Mouse (Mus musculus) MEL (cell line): ENCODE results near the gene Vat1. TPM values are rescaled to one million over a fixed set of nuclear protein-coding genes. Genes with fewer than 3 reads are reported as not detected.

Experiments
- DNase-seq: peaks from one replicate; pipeline ENCODE4 v3.0.0; 2011; ENCODE audit warnings: low read depth, low spot score
- H3K27ac ChIP-seq: 2 replicates; pipeline ENCODE4 v1.5.1; 2012; ENCODE audit warnings: low read depth, mild to moderate bottlenecking, control low read depth, low read length, moderate library complexity; ENCODE audit not compliant: control insufficient read depth
- H3K27me3 ChIP-seq, 2 experiments: fragments of 150-350 bp in 1 of 2; sonication (generic) in 1 of 2; 2 replicates each; pipeline ENCODE4 v1.6.1; 2012; ENCODE audit warnings: low read length in 2 of 2, mild to moderate bottlenecking in 2 of 2, improper control_type of control experiment in 1 of 2, moderate library complexity in 1 of 2; ENCODE audit not compliant: insufficient read depth in 2 of 2, control insufficient read depth in 1 of 2
- H3K36me3 ChIP-seq, 2 experiments: 2 replicates each; pipeline ENCODE4 v1.6.1; 2012 to 2014; ENCODE audit warnings: low read length in 2 of 2, improper control_type of control experiment in 1 of 2, inconsistent platforms in 1 of 2, mild to moderate bottlenecking in 1 of 2; ENCODE audit not compliant: insufficient read depth in 2 of 2, control insufficient read depth in 1 of 2
- H3K4me1 ChIP-seq, 2 experiments: fragments of 150-350 bp in 1 of 2; sonication (generic) in 1 of 2; 2 replicates each; pipeline ENCODE4 v1.6.1; 2012; ENCODE audit warnings: low read length in 2 of 2, improper control_type of control experiment in 1 of 2, mild to moderate bottlenecking in 1 of 2; ENCODE audit not compliant: insufficient read depth in 2 of 2, control insufficient read depth in 1 of 2
- H3K4me3 ChIP-seq, 2 experiments: fragments of 150-350 bp in 1 of 2; sonication (generic) in 1 of 2; 2 replicates each; pipeline ENCODE4 v1.5.1; 2012; ENCODE audit warnings: low read depth in 2 of 2, low read length in 2 of 2, mild to moderate bottlenecking in 2 of 2, moderate library complexity in 2 of 2, control low read depth in 1 of 2, improper control_type of control experiment in 1 of 2; ENCODE audit not compliant: control insufficient read depth in 1 of 2, insufficient read depth in 1 of 2
- H3K79me2 ChIP-seq: 2 replicates; pipeline ENCODE4 v1.6.1; 2012; ENCODE audit warnings: mild to moderate bottlenecking, low read length, moderate library complexity; ENCODE audit not compliant: control insufficient read depth, poor library complexity, insufficient read depth
- H3K9ac ChIP-seq: 2 replicates; pipeline ENCODE4 v1.6.1; 2012; ENCODE audit warnings: low read depth, mild to moderate bottlenecking, control low read depth, low read length, moderate library complexity; ENCODE audit not compliant: control insufficient read depth, poor library complexity, severe bottlenecking
- H3K9me3 ChIP-seq: fragments of 150-350 bp; sonication (generic); replicated peaks from 2 replicates; pipeline ENCODE4 v1.6.1; 2012; ENCODE audit warnings: mild to moderate bottlenecking, low read length, improper control_type of control experiment, moderate library complexity; ENCODE audit not compliant: insufficient read depth
- BHLHE40 ChIP-seq: IDR thresholded peaks from 2 replicates; pipeline ENCODE4 v1.6.1; 2012; ENCODE audit warnings: low read depth, mild to moderate bottlenecking, inconsistent platforms, low read length, improper control_type of control experiment, borderline replicate concordance
- CHD2 ChIP-seq: IDR thresholded peaks from 2 replicates; pipeline ENCODE4 v1.6.1; 2011; ENCODE audit warnings: low read length, improper control_type of control experiment
- EP300 ChIP-seq, 2 experiments: IDR thresholded peaks; 2 replicates each; pipeline ENCODE4 v1.6.1; 2011; ENCODE audit warnings: improper control_type of control experiment in 2 of 2, low read length in 2 of 2, low read depth in 1 of 2, mild to moderate bottlenecking in 1 of 2
- GATA1 ChIP-seq: IDR thresholded peaks from 2 replicates; pipeline ENCODE4 v1.6.1; 2011; ENCODE audit warnings: low read depth, low read length, improper control_type of control experiment
- HCFC1 ChIP-seq: IDR thresholded peaks from 2 replicates; pipeline ENCODE4 v1.6.1; 2012; ENCODE audit warnings: low read depth, mild to moderate bottlenecking, inconsistent platforms, low read length, improper control_type of control experiment, moderate library complexity
- KAT2A ChIP-seq: conservative IDR thresholded peaks from 2 replicates; pipeline ENCODE4 v1.6.1; 2012; ENCODE audit warnings: low read depth, low read length, improper control_type of control experiment, inconsistent platforms
- MAX ChIP-seq: IDR thresholded peaks from 2 replicates; pipeline ENCODE4 v1.6.1; 2011; ENCODE audit warnings: low read length, improper control_type of control experiment
- MAZ ChIP-seq: IDR thresholded peaks from 2 replicates; pipeline ENCODE4 v1.6.1; 2012; ENCODE audit warnings: low read depth, mild to moderate bottlenecking, inconsistent platforms, low read length, improper control_type of control experiment
- NELFE ChIP-seq: IDR thresholded peaks from 2 replicates; pipeline ENCODE4 v1.6.1; 2011; ENCODE audit warnings: low read depth, low read length, improper control_type of control experiment
- NRF1 ChIP-seq: IDR thresholded peaks from 2 replicates; pipeline ENCODE4 v1.6.1; 2014; ENCODE audit warnings: low read depth, mild to moderate bottlenecking, inconsistent platforms, low read length, improper control_type of control experiment, moderate library complexity; ENCODE audit not compliant: poor library complexity, insufficient read depth, severe bottlenecking
- POLR2A ChIP-seq, 2 experiments: IDR thresholded peaks; 2 replicates each; pipeline ENCODE4 v1.6.1; 2011 to 2012; ENCODE audit warnings: low read length in 2 of 2, mild to moderate bottlenecking in 2 of 2, control low read depth in 1 of 2, improper control_type of control experiment in 1 of 2, low read depth in 1 of 2, moderate library complexity in 1 of 2; ENCODE audit not compliant: control insufficient read depth in 1 of 2, insufficient read depth in 1 of 2, poor library complexity in 1 of 2
- POLR2AphosphoS2 ChIP-seq: IDR thresholded peaks from 2 replicates; pipeline ENCODE4 v1.6.1; 2011; ENCODE audit warnings: low read length, improper control_type of control experiment
- POLR2AphosphoS5 ChIP-seq: IDR thresholded peaks from 2 replicates; pipeline ENCODE4 v1.6.1; 2012; ENCODE audit warnings: low read depth, borderline replicate concordance, mild to moderate bottlenecking, inconsistent platforms, low read length, moderate library complexity, mixed read lengths
- RCOR1 ChIP-seq: IDR thresholded peaks from 2 replicates; pipeline ENCODE4 v1.6.1; 2012; ENCODE audit warnings: low read depth, mild to moderate bottlenecking, inconsistent platforms, low read length, improper control_type of control experiment
- SMC3 ChIP-seq: IDR thresholded peaks from 2 replicates; pipeline ENCODE4 v1.6.1; 2011; ENCODE audit warnings: low read depth, low read length, improper control_type of control experiment
- TBP ChIP-seq: IDR thresholded peaks from 2 replicates; pipeline ENCODE4 v1.8.0; 2011; ENCODE audit warnings: low read depth, low read length, improper control_type of control experiment
- TCF12 ChIP-seq: IDR thresholded peaks from 2 replicates; pipeline ENCODE4 v1.6.1; 2014; ENCODE audit warnings: low read depth, mild to moderate bottlenecking, inconsistent platforms, low read length, improper control_type of control experiment, moderate library complexity
- UBTF ChIP-seq: IDR thresholded peaks from 2 replicates; pipeline ENCODE4 v1.6.1; 2012; ENCODE audit warnings: low read depth, mild to moderate bottlenecking, inconsistent platforms, low read length, improper control_type of control experiment, moderate library complexity, borderline replicate concordance; ENCODE audit not compliant: insufficient read depth
- USF1 ChIP-seq: IDR thresholded peaks from 2 replicates; pipeline ENCODE4 v1.6.1; 2014; ENCODE audit warnings: low read depth, mild to moderate bottlenecking, inconsistent platforms, low read length, improper control_type of control experiment, moderate library complexity
- USF2 ChIP-seq, 2 experiments: IDR thresholded peaks; 2 replicates each; pipeline ENCODE4 v1.6.1; 2011 to 2012; ENCODE audit warnings: improper control_type of control experiment in 2 of 2, low read length in 2 of 2, borderline replicate concordance in 1 of 2, inconsistent platforms in 1 of 2, low read depth in 1 of 2, mild to moderate bottlenecking in 1 of 2; ENCODE audit not compliant: insufficient read depth in 1 of 2
- ZC3H11A ChIP-seq: IDR thresholded peaks from 2 replicates; pipeline ENCODE4 v1.6.1; 2012; ENCODE audit warnings: low read depth, mild to moderate bottlenecking, inconsistent platforms, low read length, improper control_type of control experiment
- ZKSCAN1 ChIP-seq: IDR thresholded peaks from 2 replicates; pipeline ENCODE4 v1.6.1; 2012; ENCODE audit warnings: low read depth, mild to moderate bottlenecking, inconsistent platforms, low read length, improper control_type of control experiment, moderate library complexity
- ZNF384 ChIP-seq: IDR thresholded peaks from 2 replicates; pipeline ENCODE4 v1.6.1; 2012; ENCODE audit warnings: low read depth, mild to moderate bottlenecking, inconsistent platforms, low read length, improper control_type of control experiment
- polyA plus RNA-seq, 2 experiments: library from polyadenylated mRNA; stranded (reverse) in 1 of 2; unstranded in 1 of 2; fragments of >175 nt in 1 of 2; fragments of >200 nt in 1 of 2; gene quantifications; 2 replicates each; pipeline versions ENCODE4 v1.2.1 to v1.2.4; 2012; ENCODE audit warnings: low replicate concordance in 2 of 2, low read depth in 1 of 2; ENCODE audit not compliant: insufficient read length in 2 of 2, insufficient read depth in 1 of 2, missing spikeins in 1 of 2
- total RNA-seq: library from RNA; depleted of rRNA; stranded (reverse); fragments of 300-350 nt; gene quantifications from 2 replicates; pipeline ENCODE4 v1.2.3, GENCODE M21; 2012

Vat1 gene
- total and polyA plus RNA-seq, 3 experiments, result 43.9 to 125 TPM; not detected in 1

GRCm38 (mm10) chr11:101417101-101417855 is 48.8 kb downstream of the Vat1 start, which contains the start of gene Aarsd1 (continued):
- TF ChIP-seq NRF1, result peak; percentile 75
- TF ChIP-seq KAT2A, result peak; percentile 70; the same call in 1 of the 2 replicates
- TF ChIP-seq POLR2AphosphoS2, result no peak
- TF ChIP-seq TCF12, result peak; percentile 66; the same call in 1 of the 2 replicates

- peaks cover 12% of the 10 kb centered on the region for H3K79me2 ChIP-seq
- peaks cover 8 to 12% of the 10 kb centered on the region in 2 experiments for H3K4me1 ChIP-seq
- H3K36me3 ChIP-seq, result peaks cover 2 to 19% of the 10 kb centered on the region in 2 experiments
- H3K9me3 ChIP-seq, result no peaks in the 10 kb centered on the region
- no peaks in the 10 kb centered on the region for H3K27me3 ChIP-seq
- H3K9ac ChIP-seq, result peak overlapping the region; percentile 95
- peak; percentile 83 for TF ChIP-seq TBP
- peak; percentile 93 for TF ChIP-seq ZNF384
- no peak for TF ChIP-seq ZC3H11A
- no peak for TF ChIP-seq USF2 (IDR thresholded peaks at IDR 0.05; ENCODE audit: borderline replicate concordance in 1 of 2, insufficient read depth in 1 of 2, low read depth in 1 of 2, low read length in 2 of 2)
- 0 out of 2 replicates have a peak, but pooled peaks have one; percentile 37 for TF ChIP-seq RCOR1
- no peak for TF ChIP-seq KAT2A
- TF ChIP-seq BHLHE40, result no peak
- TF ChIP-seq HCFC1, result peak; percentile 23; the same call in 1 of the 2 replicates
- peak; percentile 27; the same call in 1 of the 2 replicates for TF ChIP-seq MAX
- TF ChIP-seq POLR2AphosphoS5, result no peak
- 0 out of 2 replicates have a peak, but pooled peaks have one; percentile 34 for TF ChIP-seq MAZ
- no peak for TF ChIP-seq USF1
- TF ChIP-seq POLR2A (IDR thresholded peaks at IDR 0.05; ENCODE audit: control insufficient read depth in 1 of 2, insufficient read depth in 1 of 2, low read depth in 1 of 2, low read length in 2 of 2, poor library complexity in 1 of 2), result peak in 1 of 2 experiments; percentile 67; a peak in 2 of 4 replicates
- TF ChIP-seq GATA1, result no peak
- no peak for TF ChIP-seq UBTF
- TF ChIP-seq ZKSCAN1, result no peak
- TF ChIP-seq NELFE, result peak; percentile 56; the same call in 1 of the 2 replicates
- TF ChIP-seq CHD2, result no peak
- TF ChIP-seq EP300 (IDR thresholded peaks at IDR 0.05; ENCODE audit: low read depth in 1 of 2, low read length in 2 of 2), result no peak
- TF ChIP-seq SMC3, result no peak
- DNase-seq, result peak; percentile 90
- H3K4me3 ChIP-seq, result peak overlapping the region; percentile 86 to 89
- peak overlapping the region; percentile 85 for H3K27ac ChIP-seq
Measured at GRCm38 (mm10) chr11:101416433-101417100, 49.5 kb downstream of the Vat1 start.
